8 mouse cellular contexts compared by ENCODE assay signal in genomic region chr16:11697710-11698357, GRCm38 (mm10).
DNase-seq lines count a peak whose midpoint lies in the region; ATAC-seq lines count a peak whose summit lies in the region.

No protein-coding gene starts in this region.

- DNase-seq in kidney, adult 11 months = no peak
- DNase-seq in brain, adult 2 months (ENCODE audit: low read depth, low spot score) = peak; percentile 87
- DNase-seq in forebrain, embryonic 11.5 days (ENCODE audit: low spot score) = no peak
- peak; percentile 14 to 33 for DNase-seq in kidney, postnatal 25 days
- DNase-seq in lung, postnatal 14 days = peak; percentile 11
- peak; percentile 27 for DNase-seq in right cerebral cortex, postnatal 14 days
- no peak for DNase-seq in thymus, postnatal 36 days

- H3K4me1 ChIP-seq in kidney, embryonic 16.5 days (ENCODE audit: insufficient read depth, low read length) = no peaks in the 10 kb centered on the region
- H3K4me1 ChIP-seq in forebrain, embryonic 11.5 days (replicated peaks; ENCODE audit: control insufficient read depth, insufficient read depth, low read length) = no peaks in the 10 kb centered on the region

- no peak overlapping the region for H3K4me3 ChIP-seq in kidney, embryonic 16.5 days (ENCODE audit: low read length)
- H3K4me3 ChIP-seq in forebrain, embryonic 11.5 days (ENCODE audit: low read depth, low read length) = no peak overlapping the region

- H3K9ac ChIP-seq in kidney, embryonic 16.5 days (replicated peaks; ENCODE audit: low read length) = no peak overlapping the region
- H3K9ac ChIP-seq in forebrain, embryonic 11.5 days (ENCODE audit: low read length) = no peak overlapping the region

- ATAC-seq in kidney, embryonic 16.5 days (ENCODE audit: low FRiP score, low TSS enrichment) = peak; percentile 46; the same call in 1 of the 2 replicates
- peak; percentile 69 for ATAC-seq in forebrain, embryonic 11.5 days (replicated peaks; ENCODE audit: low FRiP score)

- H3K4me2 ChIP-seq in kidney, embryonic 16.5 days (replicated peaks; ENCODE audit: low read depth, low read length) = no peak overlapping the region
- no peak overlapping the region for H3K4me2 ChIP-seq in forebrain, embryonic 11.5 days (ENCODE audit: low read depth, low read length, severe bottlenecking)

- no peaks in the 10 kb centered on the region for H3K9me3 ChIP-seq in kidney, embryonic 16.5 days (ENCODE audit: low read length)
- H3K9me3 ChIP-seq in forebrain, embryonic 11.5 days (ENCODE audit: control insufficient read depth, low read length) = no peaks in the 10 kb centered on the region

- no peaks in the 10 kb centered on the region for H3K27me3 ChIP-seq in kidney, embryonic 16.5 days (ENCODE audit: insufficient read depth, low read length)
- no peaks in the 10 kb centered on the region for H3K27me3 ChIP-seq in forebrain, embryonic 11.5 days (ENCODE audit: control insufficient read depth, insufficient read depth, low read length)

- no peaks in the 10 kb centered on the region for H3K36me3 ChIP-seq in kidney, embryonic 16.5 days (ENCODE audit: insufficient read depth, low read length)
- no peaks in the 10 kb centered on the region for H3K36me3 ChIP-seq in forebrain, embryonic 11.5 days (ENCODE audit: control insufficient read depth, insufficient read depth, low read length)

- no peak overlapping the region for H3K27ac ChIP-seq in kidney, embryonic 16.5 days (ENCODE audit: low read length)
- H3K27ac ChIP-seq in forebrain, embryonic 11.5 days (ENCODE audit: low read depth, low read length) = no peak overlapping the region

- WGBS in kidney, embryonic 16.5 days = 65% methylated on average over 8 of the region's 8 CpGs
- 71% methylated on average over 8 of the region's 8 CpGs for WGBS in forebrain, embryonic 11.5 days

Comparison
In these comparisons a context has a peak if more than half of its experiments do, and no peak if none do; other contexts are left out.
1. DNase-seq: peak in brain, adult 2 months (single experiment), kidney, postnatal 25 days (2 of 2), lung, postnatal 14 days (single experiment) and right cerebral cortex, postnatal 14 days (single experiment); none in kidney, adult 11 months (single experiment), forebrain, embryonic 11.5 days (single experiment) and thymus, postnatal 36 days (0 of 2).